Mouse (Mus musculus) embryonic facial prominence, embryonic 12.5 days (tissue): Measurements from ENCODE around the gene Ndufv3. TPM values are rescaled to one million over a fixed set of nuclear protein-coding genes. Genes with fewer than 3 reads are reported as not detected.
"Not testable (repeated sequence)": the region's sequence is repeated elsewhere in the genome, so short reads cannot be mapped to it uniquely, and the experiment has no call there.

ENCODE experiments used
- ATAC-seq: fragments of 200-750 bp; cut with Nextera tagmentation; 2 replicates; pipeline ENCODE4 v1.8.0; 2017; ENCODE audit not compliant: insufficient number of reproducible peaks, insufficient read depth, low FRiP score, low TSS enrichment
- H3K27ac ChIP-seq: fragments of 300-500 bp; sonication (generic); 2 replicates; pipeline ENCODE4 v1.5.1; 2016; ENCODE audit warnings: mild to moderate bottlenecking
- H3K27me3 ChIP-seq: fragments of 300-500 bp; sonication (generic); 2 replicates; pipeline ENCODE4 v1.6.1; 2016; ENCODE audit warnings: mild to moderate bottlenecking, moderate library complexity
- H3K36me3 ChIP-seq: fragments of 300-500 bp; sonication (generic); 2 replicates; pipeline ENCODE4 v1.6.1; 2016; ENCODE audit warnings: mild to moderate bottlenecking
- H3K4me1 ChIP-seq: fragments of 300-500 bp; sonication (generic); 2 replicates; pipeline ENCODE4 v1.6.1; 2016
- H3K4me2 ChIP-seq: fragments of 300-500 bp; sonication (generic); replicated peaks from 2 replicates; pipeline ENCODE4 v1.6.1; 2016; ENCODE audit warnings: mild to moderate bottlenecking, moderate library complexity
- H3K4me3 ChIP-seq: fragments of 300-500 bp; sonication (generic); 2 replicates; pipeline ENCODE4 v1.5.1; 2016; ENCODE audit warnings: mild to moderate bottlenecking
- H3K9ac ChIP-seq: fragments of 300-500 bp; sonication (generic); 2 replicates; pipeline ENCODE4 v1.6.1; 2016; ENCODE audit warnings: mild to moderate bottlenecking, moderate library complexity
- H3K9me3 ChIP-seq: fragments of 300-500 bp; sonication (generic); 2 replicates; pipeline ENCODE4 v1.6.1; 2016; ENCODE audit warnings: mild to moderate bottlenecking, moderate library complexity
- WGBS: fragments of 180-500 bp; shearing (Covaris S2); methylation state at CpG from one replicate; pipeline ENCODE4 v1.1.7; 2016; 5-methylcytosine and 5-hydroxymethylcytosine counted together
- polyA plus RNA-seq: library from polyadenylated mRNA; unstranded; fragments of >200 nt; fragmentation: Nextera tagmentation; extraction: Ambion mirVana; gene quantifications from 2 replicates; pipeline ENCODE4 v1.2.1, GENCODE M21; 2016

Gene Ndufv3
- polyA plus RNA-seq, 1 experiment from 2014 or later = 219 TPM

DNA sequence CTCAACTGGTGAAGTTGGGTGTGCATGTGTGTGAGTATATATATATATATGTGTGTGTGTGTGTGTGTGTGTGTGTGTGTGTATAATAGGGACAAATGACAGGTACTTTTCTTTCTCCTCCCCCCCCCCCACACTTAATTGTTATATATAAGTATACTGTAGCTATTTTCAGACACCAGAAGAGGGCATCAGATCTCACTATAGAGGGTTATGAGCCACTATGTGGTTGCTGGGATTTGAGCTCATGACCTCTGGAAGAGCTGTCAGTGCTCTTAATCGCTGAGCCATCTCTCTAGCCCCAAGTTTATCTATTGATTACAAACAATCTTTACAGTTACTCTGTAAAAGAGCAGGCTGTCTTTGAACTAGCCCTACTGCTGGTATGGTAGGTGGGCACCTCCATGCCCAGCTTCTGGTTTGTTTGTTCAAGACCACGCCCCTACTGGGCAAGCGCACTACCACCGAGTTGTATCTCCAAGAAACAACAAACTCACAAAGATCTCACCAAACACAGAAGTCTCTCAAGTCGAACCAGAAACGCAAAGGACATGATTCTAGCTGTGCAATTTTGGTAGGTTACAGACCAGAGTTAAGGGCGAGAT, 470 bp upstream of the Ndufv3 start:
- no peak overlapping the region for H3K9ac ChIP-seq

DNA sequence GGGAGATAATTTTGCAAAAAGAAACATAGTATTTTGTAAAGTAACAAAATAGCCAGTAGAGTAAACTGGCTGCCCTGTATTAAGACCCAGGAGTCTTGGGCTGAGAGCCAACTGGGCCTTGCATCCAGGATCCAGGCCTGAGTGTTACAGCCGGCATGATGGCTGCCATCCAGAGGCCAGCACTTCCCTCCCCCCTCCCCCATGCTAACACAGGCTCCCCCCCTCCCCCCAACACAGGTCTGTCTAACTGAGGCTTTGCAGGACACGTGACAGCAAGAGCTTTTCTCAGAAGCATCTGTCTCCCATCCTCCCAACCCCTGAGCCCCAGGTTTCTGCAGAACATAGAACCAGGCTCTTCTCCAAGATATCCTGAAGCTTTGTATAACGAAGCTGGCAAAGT, 980 bp downstream of the Ndufv3 start:
- H3K4me3 ChIP-seq = peak overlapping the region; percentile 86
- H3K27me3 ChIP-seq = no peaks in the 10 kb centered on the region
- H3K27ac ChIP-seq = no peak overlapping the region
- WGBS = 16% methylated on average over 3 of the region's 3 CpGs
- peaks cover 12% of the 10 kb centered on the region; the same call in 1 of the 2 replicates for H3K4me1 ChIP-seq
- peak overlapping the region; percentile 68; the same call in 1 of the 2 replicates for H3K9ac ChIP-seq
- no peak; the same call in 1 of the 2 replicates for ATAC-seq
- H3K4me2 ChIP-seq = peak overlapping the region; percentile 60
- no peaks in the 10 kb centered on the region for H3K9me3 ChIP-seq
- peaks cover 24% of the 10 kb centered on the region for H3K36me3 ChIP-seq

More for the DNA sequence above, 470 bp upstream of the Ndufv3 start:
- peak overlapping the region; percentile 81; the same call in 1 of the 2 replicates for H3K27ac ChIP-seq
- peak; percentile 52 for ATAC-seq
- peak overlapping the region; percentile 86 for H3K4me3 ChIP-seq
- 3% methylated on average over 7 of the region's 7 CpGs for WGBS
- peak overlapping the region; percentile 60 for H3K4me2 ChIP-seq
- peaks cover 12% of the 10 kb centered on the region; the same call in 1 of the 2 replicates for H3K4me1 ChIP-seq
- no peaks in the 10 kb centered on the region for H3K27me3 ChIP-seq
- no peaks in the 10 kb centered on the region for H3K9me3 ChIP-seq
- peaks cover 18% of the 10 kb centered on the region for H3K36me3 ChIP-seq

DNA sequence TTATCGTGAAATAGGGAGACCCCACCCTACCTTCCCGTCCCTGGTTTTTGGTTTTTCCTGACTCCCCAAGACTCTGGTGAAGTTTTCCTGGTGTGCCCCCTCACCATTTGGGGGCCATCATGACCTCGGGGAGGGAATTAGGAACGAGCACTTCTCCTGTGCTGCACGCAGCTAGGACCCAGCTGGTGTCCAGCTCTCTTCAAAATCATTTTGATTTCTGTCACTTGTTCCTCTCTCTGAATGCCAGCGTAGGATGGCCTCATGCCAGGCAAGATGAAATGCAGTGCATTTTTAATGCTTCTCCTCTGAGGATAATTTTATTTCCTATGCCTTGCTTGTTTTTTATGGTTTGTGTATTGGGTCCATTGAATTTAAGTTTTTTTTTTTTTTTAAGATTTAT, 2.0 kb downstream of the Ndufv3 start:
- H3K27me3 ChIP-seq = no peaks in the 10 kb centered on the region
- no peak overlapping the region for H3K27ac ChIP-seq
- 91% methylated on average over 6 of the region's 6 CpGs for WGBS
- H3K9ac ChIP-seq = no peak overlapping the region
- no peak overlapping the region for H3K4me2 ChIP-seq
- H3K36me3 ChIP-seq = peaks cover 29% of the 10 kb centered on the region
- H3K9me3 ChIP-seq = no peaks in the 10 kb centered on the region
- no peak for ATAC-seq
- peaks cover 12% of the 10 kb centered on the region; the same call in 1 of the 2 replicates for H3K4me1 ChIP-seq
- H3K4me3 ChIP-seq = no peak overlapping the region

DNA sequence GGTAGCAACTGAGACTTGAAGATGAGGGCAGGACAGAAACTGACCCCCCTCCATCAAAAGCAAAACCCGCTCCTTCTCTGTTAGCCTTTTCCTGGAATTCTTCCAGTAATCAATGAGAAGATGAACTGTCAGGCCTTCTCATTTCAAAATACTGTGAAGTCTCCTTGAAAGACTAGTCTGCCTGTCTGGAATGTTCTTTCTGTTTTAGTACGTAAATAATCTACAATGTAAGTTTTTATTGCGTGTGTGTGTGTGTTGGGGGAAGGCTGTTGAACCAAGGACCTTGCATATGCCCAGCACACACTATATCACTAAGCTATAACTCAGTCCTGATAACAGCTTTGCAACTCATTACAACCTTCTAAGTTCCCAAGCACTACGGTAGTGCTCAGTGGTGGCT, 5.2 kb downstream of the Ndufv3 start:
- ATAC-seq = no peak

DNA sequence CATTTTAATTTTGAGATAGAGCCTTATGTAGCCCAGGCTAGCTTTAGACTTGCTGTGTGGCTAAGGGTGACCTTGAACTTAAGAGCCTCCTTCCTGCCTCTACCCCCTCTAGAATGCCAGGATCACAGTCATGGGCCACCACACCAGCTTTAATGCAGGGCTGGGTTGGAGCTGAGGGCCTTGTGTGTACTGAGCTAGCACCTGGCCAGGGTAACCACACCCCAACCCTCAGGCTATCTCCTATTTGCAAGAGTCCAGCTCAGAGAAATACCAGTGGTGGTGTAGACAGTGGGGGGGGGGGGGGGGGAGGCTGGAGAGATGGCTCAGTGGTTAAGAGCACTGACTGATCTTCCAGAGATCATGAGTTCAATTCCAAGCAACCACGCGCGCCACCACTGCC, 5.9 kb downstream of the Ndufv3 start:
- Histone ChIP-seq H3K4me1 (peaks cover 9% of the 10 kb centered on the region; the same call in 1 of the 2 replicates), H3K27me3 (no peaks in the 10 kb centered on the region), H3K9me3 (no peaks in the 10 kb centered on the region), H3K9ac (no peak overlapping the region), H3K27ac (no peak overlapping the region), H3K36me3 (peaks cover 49% of the 10 kb centered on the region), H3K4me3 (no peak overlapping the region), H3K4me2 (no peak overlapping the region)
- WGBS = 97% methylated on average over 3 of the region's 3 CpGs
- ATAC-seq = no peak

More for the DNA sequence above, 5.2 kb downstream of the Ndufv3 start:
- H3K27ac ChIP-seq = no peak overlapping the region
- H3K9ac ChIP-seq = no peak overlapping the region
- peaks cover 12% of the 10 kb centered on the region; the same call in 1 of the 2 replicates for H3K4me1 ChIP-seq
- H3K9me3 ChIP-seq = no peaks in the 10 kb centered on the region
- no peak overlapping the region for H3K4me2 ChIP-seq
- H3K4me3 ChIP-seq = no peak overlapping the region
- peaks cover 48% of the 10 kb centered on the region for H3K36me3 ChIP-seq
- 96% methylated on average over 4 of the region's 4 CpGs for WGBS
- H3K27me3 ChIP-seq = no peaks in the 10 kb centered on the region

DNA sequence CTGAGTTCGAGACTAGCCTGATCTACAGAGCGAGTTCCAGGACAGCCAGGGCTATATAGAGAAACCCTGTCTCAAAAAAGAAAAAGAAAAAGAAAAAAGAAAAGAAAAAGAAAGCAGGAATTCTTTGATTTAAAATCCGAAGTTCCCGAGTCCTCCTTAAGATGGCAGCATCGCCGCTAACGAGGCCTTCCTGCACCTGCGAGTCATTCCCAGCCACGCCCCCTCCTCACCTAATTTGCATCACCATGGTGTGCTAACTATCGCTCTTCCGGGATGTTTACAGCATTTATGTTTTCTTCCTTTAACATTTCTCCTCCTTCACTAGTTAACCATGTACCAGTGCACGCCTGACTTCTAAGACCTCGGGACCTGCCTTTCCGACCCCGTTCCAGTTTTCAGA, 9.4 kb downstream of the Ndufv3 start:
- Histone ChIP-seq H3K4me1 (no peaks in the 10 kb centered on the region), H3K4me3 (no peak overlapping the region), H3K27ac (no peak overlapping the region), H3K27me3 (no peaks in the 10 kb centered on the region), H3K9ac (no peak overlapping the region), H3K9me3 (no peaks in the 10 kb centered on the region), H3K36me3 (peaks cover 44% of the 10 kb centered on the region), H3K4me2 (no peak overlapping the region)
- 34% methylated on average over 15 of the region's 15 CpGs for WGBS
- ATAC-seq = no peak

DNA sequence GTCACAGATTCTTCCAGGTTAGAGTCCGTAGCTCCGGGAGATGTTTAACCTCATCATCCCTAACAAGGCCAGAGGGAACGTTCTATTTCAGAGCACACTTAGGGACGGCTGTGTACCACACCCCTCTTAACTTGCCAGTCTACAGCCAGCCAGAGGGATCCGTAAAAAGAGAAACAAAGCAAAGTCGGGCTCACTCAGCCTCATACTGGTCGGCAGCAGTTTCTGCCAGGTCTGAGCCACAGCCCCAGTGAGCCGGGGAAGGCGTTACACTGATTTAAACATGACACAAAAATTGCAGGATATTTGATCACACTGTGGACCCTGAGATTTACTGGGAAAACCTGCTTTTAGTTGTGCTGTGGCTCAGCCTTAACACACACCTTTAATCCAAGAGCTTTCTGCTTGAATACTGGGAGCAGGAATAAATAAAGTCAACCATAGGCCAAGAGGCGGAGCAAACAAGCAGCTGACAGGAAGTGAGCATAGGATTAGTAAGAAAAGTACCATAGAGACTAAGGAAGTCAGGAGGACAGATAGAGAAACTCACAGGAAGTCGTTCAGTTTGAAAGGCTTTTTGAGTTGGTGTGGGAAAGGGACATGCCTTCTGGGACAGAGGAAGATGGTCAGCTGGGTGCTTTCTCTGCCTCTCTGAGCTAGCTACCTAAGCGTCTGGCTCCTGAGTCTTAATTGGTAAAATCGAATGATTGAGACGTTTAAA, 11.7 kb downstream of the Ndufv3 start:
- ATAC-seq = no peak
- Histone ChIP-seq H3K4me2 (no peak overlapping the region), H3K4me1 (peaks cover 9% of the 10 kb centered on the region; the same call in 1 of the 2 replicates), H3K27me3 (no peaks in the 10 kb centered on the region), H3K9ac (no peak overlapping the region), H3K36me3 (peaks cover 34% of the 10 kb centered on the region), H3K9me3 (no peaks in the 10 kb centered on the region), H3K27ac (no peak overlapping the region), H3K4me3 (no peak overlapping the region)
- WGBS = 83% methylated on average over 14 of the region's 14 CpGs

DNA sequence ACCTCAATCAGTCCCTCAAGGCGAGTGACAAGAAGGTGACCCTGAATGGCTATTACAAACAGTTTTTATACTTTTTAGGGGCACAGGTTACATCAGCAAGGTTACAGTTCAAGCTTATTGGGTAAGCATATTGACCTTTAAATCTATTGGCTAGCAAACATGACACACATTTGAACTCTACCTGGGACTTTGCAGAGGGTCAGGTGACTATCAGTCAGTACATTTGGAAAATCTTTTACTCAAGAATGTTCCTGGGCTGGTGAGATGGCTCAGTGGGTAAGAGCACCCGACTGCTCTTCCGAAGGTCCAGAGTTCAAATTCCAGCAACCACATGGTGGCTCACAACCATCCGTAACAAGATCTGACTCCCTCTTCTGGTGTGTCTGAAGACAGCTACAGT, 12.4 kb downstream of the Ndufv3 start:
- H3K4me2 ChIP-seq, H3K27me3 ChIP-seq, ATAC-seq, H3K27ac ChIP-seq, H3K9me3 ChIP-seq, H3K9ac ChIP-seq, H3K4me3 ChIP-seq, H3K4me1 ChIP-seq: not testable (repeated sequence)
- WGBS = 96% methylated on average over 4 of the region's 4 CpGs
- H3K36me3 ChIP-seq = peaks cover 27% of the 10 kb centered on the region

DNA sequence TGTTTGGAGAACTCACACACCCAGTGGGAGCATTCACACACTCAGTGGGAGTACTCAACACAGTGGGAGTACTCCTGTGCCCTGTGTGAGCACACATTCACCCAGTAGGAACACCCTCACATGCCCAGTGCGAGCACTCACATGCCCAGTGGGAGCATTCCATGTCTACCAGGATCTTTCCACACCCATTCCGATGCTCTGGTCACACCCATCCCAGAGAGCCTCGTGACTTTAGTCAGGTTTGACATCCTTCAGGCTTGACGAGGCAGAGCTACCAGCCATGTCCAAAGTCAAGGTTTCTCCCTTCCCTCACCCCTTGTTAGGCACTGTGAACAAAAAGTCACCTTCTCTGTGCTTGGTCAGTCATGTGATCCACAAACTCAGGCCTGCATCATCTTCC, 15.4 kb downstream of the Ndufv3 start:
- H3K27ac ChIP-seq = peak overlapping the region; percentile 18; the same call in 1 of the 2 replicates

DNA sequence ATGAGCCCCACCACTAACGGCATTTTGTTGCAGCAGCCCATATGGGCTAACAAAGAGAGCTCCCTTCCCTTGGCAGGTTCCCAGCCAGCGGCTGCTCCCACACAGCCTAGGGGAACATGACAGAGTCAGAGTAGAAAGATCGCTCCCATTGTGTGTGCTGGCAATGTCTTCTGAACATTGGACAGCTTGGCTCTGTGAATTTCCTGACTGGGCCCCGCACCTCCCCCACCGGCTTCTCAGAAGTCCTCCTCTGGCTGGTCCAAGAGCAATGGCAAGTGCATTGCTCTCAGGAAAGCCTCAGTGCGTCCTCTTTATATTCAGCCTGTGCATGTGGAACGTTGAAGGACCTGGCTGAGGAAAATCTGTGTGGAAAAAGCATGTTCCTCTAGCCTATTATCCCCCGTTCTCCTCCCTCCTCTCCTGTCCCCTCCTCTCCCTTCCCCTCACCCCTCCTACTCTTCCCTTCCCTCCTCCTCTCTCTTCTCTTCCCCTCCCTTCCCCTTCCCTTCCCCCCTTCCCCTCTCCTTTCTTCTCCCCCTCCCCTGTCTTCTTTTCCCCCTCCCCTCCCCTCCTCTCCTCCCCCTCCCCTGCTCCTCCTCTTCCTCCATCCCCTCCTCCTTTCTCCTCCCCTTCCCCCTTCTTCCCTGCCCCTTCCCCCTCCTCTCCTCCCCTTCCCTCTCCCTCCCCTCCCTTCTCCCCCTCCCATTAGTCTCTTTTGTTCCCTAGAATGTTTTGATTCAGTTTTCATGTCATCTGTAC, 16.1 kb downstream of the Ndufv3 start:
- no peak overlapping the region for H3K4me3 ChIP-seq
- no peak overlapping the region for H3K9ac ChIP-seq
- H3K36me3 ChIP-seq = peaks cover 9% of the 10 kb centered on the region
- no peak overlapping the region for H3K4me2 ChIP-seq
- H3K4me1 ChIP-seq = peaks cover 12% of the 10 kb centered on the region
- 27% methylated on average over 8 of the region's 8 CpGs for WGBS
- ATAC-seq = no peak
- H3K27ac ChIP-seq = peak overlapping the region; percentile 18
- H3K27me3 ChIP-seq = no peaks in the 10 kb centered on the region
- no peaks in the 10 kb centered on the region for H3K9me3 ChIP-seq

More for the DNA sequence above, 15.4 kb downstream of the Ndufv3 start:
- Histone ChIP-seq H3K36me3 (peaks cover 12% of the 10 kb centered on the region), H3K4me3 (no peak overlapping the region), H3K4me1 (peaks cover 9% of the 10 kb centered on the region; the same call in 1 of the 2 replicates), H3K9ac (no peak overlapping the region), H3K27me3 (no peaks in the 10 kb centered on the region), H3K9me3 (no peaks in the 10 kb centered on the region), H3K4me2 (no peak overlapping the region)
- 68% methylated on average over 4 of the region's 4 CpGs for WGBS
- no peak for ATAC-seq

DNA sequence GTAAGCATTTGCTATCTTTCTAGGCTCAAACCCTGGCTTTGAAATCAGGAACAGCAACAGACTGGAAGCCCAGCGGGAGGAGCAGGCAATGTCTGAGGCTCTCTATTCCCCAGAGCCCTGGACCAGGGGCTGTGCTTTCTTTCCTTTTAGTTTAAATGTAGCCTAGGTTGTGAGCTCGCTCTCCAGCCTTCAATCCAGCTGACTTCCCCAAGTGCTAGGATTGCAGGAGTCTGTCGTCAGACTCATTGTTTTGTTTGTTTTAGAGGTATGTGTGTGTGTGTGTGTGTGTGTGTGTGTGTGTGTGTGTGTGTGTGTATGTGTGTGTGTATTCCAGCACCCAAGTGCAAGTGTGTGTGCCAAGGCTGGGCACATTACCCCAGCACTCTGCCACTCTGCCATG, 20.2 kb downstream of the Ndufv3 start:
- H3K27me3 ChIP-seq = no peaks in the 10 kb centered on the region
- H3K36me3 ChIP-seq = no peaks in the 10 kb centered on the region
- H3K4me2 ChIP-seq = no peak overlapping the region
- peaks cover 23% of the 10 kb centered on the region for H3K4me1 ChIP-seq
- no peaks in the 10 kb centered on the region for H3K9me3 ChIP-seq
- no peak overlapping the region for H3K9ac ChIP-seq
- WGBS = 61% methylated on average over 3 of the region's 3 CpGs
- no peak overlapping the region for H3K4me3 ChIP-seq
- peak overlapping the region; percentile 73; the same call in 1 of the 2 replicates for H3K27ac ChIP-seq
- no peak for ATAC-seq
